Mouse (Mus musculus) T-helper 2 cell (primary cell): Measurements from ENCODE around the gene Olfr222.
"Not testable (repeated sequence)": the region's sequence is repeated elsewhere in the genome, so short reads cannot be mapped to it uniquely, and the experiment has no call there.

ENCODE experiments used
- in situ Hi-C: fragments of 300-600 bp; cut with MboI, MseI; formaldehyde crosslinking; loops from one replicate; pipeline ENCODE4 v1.15.1; 2025; ENCODE audit warnings: high pct_unique_total_duplicates

Gene Olfr222

DNA sequence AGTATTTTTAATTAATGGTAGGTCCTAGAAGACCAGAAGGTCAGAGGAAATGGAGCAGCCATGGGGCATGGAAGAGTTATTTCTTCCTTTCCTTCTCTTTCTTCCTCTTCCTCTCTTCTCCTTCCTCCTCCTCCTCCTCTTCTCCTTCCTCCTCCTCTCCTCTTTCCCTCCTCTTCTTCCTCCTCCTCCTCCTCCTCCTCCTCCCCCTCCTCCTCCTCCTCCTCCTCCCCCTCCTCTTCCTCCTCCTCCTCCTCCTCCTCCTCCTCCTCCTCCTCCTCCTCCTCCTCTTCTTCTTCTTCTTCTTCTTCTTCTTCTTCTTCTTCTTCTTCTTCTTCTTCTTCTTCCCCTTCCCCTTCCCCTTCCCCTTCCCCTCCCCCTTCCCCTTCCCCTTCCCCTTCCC lies at the start of gene Olfr222:
TSS of gene Olfr222 (minus strand) at position 101 of the 400 bp plus-strand sequence.
- in situ Hi-C loops: not testable (repeated sequence)

DNA sequence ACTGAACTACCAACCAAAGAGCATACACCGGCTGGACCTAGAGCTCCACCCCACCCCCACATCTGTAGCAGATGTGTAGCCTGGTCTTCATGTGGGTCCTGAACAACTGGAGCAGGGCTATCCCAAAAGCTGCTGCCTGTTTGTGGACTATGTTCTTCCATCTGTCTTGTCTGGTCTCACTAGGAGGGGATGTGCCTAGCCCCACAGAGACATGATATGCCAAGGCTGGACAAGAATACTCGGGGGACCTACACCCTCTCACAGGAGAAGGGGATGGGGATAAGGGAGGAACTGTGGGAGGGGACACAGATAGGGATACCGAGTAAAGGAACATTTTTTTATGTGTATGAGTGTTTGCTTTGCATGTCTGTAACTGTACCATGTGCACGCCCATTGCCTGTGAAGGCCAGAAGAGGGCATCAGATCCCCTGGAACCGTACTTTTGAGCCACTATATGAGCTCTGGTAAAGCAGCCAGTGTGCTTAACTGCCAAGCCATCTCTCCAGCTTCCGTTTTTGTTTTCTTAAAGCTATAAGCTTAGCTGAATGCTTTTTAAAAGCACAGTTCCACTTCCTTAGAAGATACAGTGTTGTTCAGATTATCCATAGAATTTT lies 48.1 kb upstream of the Olfr222 start:
- in situ Hi-C loops: loop anchor here (5.0 kb wide), 2 partner anchors 113 to 153 kb away; no protein-coding TSS in a partner anchor

DNA sequence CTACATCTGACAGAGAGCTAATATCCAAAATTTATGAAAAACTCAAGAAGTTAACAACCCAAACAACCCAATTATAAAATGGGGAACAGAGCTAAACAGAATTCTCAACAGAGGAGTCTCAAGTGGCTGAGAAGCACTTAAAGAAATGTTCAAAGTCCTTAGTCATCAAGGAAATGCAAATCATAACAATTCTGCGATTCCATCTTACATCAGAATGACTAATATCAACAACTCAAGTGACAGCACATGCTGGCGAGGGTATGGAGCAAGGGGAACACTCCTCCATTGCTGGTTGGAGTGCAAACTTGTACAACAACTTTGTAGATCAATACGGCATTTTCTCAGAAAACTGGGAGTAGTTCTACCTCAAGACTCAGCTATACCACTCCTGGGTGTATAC lies 46.2 kb upstream of the Olfr222 start:
- in situ Hi-C loops: loop anchor here (5.0 kb wide), 2 partner anchors 115 to 155 kb away; no protein-coding TSS in a partner anchor

DNA sequence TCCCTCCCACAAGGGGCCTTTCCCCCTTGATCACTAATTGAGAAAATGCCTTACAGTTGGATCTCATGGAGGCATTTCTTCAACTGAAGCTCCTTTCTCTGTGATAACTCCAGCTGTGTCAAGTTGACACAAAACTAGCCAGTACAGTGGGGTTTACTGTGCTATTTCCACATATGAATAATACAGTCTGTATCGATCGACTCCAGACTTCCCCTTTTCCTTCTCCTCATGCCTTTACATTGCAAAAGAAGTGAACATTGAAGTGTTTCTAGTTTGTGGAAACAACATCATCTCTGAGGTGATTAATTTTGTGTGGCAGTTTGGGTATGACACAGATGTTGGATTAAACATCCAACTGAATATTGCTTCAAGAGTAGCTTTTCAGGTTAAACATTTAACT lies 41.0 kb upstream of the Olfr222 start:
- in situ Hi-C loops: not testable (repeated sequence)

DNA sequence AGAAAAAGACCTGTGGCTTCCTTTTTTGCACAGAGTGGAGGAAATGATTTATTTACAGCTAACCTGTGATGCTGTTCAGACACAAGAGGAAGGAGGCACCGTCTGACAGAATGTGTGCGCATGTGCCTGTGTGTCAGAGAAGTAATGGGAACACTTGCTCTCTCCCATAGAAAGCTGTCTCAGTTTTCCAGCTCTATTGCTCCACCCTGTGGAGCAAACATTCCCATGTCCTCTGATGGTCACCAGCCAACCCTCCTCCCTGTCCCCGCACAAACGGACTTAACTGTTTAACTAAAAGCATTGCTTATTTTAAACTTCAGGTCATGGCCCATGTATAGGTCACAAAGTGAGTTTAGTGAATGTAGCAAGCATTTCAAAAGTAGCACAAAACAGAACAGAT lies 38.1 kb upstream of the Olfr222 start:
- in situ Hi-C loops: no loop called here

DNA sequence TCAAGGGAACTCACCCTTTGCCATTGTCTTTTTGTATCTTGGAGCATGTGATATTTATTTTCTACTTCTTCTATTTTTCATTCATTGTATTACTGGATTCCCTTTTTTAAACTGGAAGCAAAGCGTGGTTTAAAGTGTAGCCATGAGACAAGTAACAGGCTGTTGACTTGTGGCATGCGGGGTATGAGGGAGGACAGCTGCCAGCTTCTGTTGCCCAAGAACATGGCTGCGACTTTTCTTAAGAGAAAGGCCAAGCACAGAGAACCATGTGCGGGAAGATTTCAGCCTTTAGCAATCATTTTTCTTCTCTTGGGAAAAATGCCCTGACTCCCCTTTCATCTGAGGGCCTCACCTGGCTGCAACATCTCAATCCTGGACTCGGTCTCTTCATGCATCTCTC lies 35.6 kb upstream of the Olfr222 start:
- in situ Hi-C loops: no loop called here

DNA sequence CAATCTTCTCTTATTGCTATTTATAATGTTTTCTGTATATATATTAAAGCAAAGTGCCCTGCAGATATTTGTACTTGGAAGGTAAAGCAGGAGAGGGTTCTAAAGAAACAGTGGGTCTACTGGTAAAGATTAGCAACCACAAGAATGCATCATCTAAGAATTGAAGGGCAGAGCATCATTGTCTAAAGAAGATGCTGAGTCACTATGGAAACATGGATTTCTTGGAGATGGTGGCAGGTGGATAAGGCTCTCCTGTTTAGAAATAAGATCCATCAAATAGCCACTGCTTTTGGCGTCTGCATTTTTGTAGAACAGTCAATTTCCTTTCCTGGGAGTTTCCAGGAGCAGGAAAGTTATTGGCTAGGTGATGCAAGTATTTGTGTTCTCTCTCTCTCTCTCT lies 26.3 kb upstream of the Olfr222 start:
- in situ Hi-C loops: no loop called here

DNA sequence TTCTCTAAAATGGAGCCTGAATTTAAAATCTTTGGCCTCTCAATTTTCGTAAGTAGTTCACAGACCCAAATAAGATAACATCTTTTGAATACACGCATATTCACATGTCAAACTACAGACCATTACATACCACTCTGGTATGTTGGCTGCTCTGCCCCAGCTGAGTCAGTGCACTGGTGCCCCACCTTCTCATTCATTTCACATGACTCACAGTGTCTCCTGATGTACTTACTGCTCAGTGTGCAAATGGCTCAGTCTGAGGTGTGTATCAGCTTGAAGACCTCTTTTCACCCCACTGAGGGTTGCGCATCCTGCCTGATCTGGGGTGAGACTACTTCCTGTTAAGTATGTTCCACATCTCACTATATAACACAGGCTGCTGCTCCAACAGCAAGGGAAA lies 24.8 kb upstream of the Olfr222 start:
- in situ Hi-C loops: no loop called here

DNA sequence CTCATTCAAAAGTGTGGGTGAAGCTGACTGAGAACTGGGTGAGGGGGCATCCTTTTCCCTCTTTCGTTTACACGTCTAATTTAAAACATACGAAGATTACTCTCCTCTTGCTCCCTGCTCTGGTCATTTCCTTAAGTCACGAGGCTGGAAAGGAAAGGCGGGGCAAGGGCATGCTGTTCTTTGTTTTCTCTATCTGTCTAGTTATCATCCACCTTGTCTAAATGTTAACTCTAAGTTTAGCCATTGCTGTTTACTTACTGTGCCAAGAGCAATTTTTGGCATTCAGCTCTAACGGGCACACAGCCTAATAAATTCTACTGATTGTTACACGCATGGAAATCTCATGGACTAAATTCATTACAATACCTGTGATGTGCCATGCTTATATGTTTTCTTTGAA lies 23.2 kb upstream of the Olfr222 start:
- in situ Hi-C loops: no loop called here

DNA sequence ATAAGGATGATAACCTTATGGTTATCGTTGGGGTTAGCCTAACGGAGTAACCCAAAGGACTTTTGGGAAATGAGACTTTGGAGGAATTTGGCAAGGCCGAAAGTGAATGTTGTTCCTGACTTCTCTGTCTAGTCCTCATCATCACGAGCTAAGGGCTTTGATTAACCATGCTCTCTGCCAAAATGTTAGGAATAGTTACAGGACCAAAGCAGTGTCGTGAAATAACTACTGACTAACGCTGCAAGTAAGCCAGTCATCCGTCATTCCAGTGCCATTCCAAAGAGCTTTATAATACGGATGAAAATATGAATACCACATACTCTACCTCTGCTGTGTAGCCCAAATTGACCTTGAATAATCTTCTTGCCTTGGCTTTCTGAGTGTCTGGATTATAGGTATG lies 20.9 kb upstream of the Olfr222 start:
- in situ Hi-C loops: no loop called here

DNA sequence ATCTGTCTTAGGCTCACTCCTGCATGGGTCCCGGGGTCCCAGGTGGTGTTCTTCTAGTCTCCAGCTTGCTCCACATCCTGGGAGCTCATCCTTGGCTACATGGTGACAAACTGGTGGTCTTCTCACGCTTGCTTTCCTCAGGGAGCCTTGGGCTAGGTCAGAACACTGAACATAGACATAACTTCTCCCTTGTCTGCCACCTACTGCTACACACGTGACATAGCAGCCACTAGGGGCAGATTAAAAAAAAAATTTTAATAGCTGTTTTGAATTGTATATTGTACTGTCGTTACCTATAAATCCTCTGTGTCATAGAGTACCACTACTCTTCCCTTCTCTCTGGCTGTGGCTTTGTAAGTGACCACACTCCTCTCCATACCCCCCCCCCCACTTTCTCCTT lies 20.1 kb upstream of the Olfr222 start:
- in situ Hi-C loops: no loop called here

DNA sequence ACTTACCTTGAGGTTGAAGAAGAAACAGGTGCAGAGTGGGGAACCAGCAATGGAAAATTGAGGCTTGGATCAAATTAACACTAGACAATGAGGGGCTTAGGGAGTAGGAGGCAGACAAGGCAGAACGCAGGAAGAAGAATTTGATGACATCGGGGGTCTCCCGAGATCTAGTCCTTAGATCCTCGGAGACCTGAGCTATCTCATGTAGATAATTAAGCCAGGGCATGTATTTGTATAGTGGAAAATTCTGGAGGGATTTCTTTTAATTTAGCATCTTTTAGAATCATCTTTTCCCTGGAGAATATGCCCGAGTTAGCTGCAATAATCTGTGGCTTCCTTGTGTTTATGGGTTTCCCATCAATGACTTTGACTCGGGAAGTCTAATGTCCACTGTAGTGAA lies 17.2 kb upstream of the Olfr222 start, which contains the start of gene Olfr223:
TSS of gene Olfr223 (minus strand) at position 101 of the 400 bp plus-strand sequence.
- in situ Hi-C loops: no loop called here

DNA sequence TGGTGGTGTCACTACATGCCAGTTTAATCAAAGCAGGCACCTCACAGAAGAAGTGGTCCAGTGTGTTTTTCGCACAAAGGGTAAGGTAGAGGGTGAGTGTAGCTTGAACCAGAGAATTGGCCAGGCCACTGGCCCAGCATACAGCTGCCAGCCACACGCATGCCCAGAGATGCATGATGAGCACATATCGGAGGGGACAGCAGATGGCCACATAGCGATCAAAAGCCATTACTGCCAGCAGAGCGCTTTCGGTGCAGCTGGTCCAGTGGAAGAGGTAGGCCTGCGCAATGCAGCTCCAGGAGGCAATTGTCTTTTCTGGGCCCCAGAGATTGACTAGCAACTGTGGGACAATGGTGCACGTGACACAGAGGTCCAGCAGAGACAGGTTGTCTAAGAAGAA lies 13.5 kb upstream of the Olfr222 start:
- in situ Hi-C loops: no loop called here

DNA sequence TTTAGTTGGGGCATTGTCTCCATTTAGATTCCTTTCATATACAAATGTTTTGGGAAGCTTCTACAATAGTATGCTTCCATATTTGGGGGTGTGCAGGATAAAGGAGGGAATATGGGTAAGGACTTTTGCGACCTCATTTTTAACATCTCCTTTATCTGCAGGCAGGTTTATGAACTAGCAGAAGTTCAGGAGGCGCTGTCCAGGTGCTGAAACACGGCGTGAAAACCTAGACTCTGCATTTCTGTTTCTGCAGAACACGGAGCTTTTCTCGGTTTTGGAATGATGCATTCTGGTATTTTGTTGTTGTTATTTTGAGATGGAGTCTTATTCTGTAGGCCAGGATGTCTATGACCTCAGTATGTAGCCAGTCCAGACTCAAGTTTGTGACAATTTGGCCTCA lies 8.5 kb upstream of the Olfr222 start:
- in situ Hi-C loops: no loop called here

DNA sequence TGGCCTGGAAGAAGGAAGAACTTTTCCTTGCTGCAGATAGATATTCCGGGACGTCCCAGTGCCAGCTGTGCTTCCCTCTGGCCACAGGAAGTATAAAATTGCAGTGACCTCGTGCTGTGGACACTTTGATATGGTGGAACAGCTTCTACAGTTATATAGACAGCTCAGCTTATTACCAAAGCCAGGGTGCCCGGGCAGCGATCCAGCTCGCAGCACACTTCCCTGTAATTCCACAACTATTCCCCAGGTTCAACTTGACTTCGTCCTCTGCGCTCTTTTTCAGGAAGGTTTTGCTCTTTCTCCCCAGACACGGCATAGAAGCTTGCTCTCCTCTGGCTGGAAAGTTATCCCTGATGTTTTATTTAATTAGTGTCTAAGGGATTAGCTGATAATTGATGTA lies 309 bp downstream of the Olfr222 start:
- in situ Hi-C loops: no loop called here

DNA sequence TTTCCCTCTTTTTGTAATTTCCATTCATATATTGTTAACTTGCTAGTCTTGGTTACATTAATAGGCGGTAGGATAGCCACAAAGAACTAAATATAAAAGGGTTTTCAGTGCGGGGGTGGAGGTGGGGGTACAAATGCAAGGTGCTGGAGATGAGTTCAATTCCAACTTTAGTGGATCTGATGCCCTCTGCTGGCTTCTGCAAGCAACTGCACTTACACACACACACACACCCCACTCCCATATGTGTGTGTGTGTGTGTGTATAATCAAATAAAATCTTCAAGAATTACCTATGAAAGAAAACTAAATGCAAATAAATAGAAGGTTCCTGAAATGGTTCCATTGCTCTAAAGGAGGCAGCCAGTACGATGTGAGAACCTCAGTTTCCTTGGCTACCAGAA lies 6.7 kb downstream of the Olfr222 start:
- in situ Hi-C loops: no loop called here

DNA sequence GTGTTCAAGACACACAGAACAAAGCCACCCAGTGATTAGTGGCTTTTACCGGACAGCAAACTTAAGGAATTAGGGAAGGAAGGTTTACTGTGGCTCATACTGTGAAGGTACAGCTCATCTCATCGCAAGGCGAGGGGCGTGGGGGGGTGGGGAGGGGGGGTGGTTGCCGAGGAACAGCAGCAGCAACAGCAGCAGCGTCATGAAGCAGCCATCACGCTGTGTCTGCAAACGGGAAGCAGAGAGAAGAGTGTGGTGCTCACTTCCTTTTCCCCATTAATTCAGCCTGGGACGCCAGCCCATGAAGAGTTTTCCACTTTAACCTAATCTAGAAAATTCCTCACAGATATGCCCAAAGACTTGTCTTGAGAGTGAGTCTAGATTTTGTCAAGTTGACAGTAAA lies 13.2 kb downstream of the Olfr222 start:
- in situ Hi-C loops: no loop called here

DNA sequence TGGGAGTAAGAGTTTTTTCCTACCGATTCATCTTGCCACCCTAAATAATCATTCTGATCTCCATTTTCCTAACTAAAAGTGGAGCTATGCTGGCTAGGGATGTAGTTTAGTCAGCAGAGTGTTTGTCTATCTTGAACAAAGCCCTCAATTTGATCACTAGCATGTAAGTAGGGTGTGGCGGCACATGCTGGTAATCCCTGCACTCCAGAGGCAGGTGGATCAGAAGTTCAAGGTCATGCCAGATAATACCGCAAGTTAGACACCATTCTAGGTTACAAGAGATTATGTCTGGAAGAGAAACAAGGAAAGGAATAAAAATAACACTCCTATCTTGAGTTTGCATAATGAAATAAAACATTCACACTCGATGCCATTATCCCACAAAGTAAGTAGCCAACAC lies 13.7 kb downstream of the Olfr222 start:
- in situ Hi-C loops: no loop called here

DNA sequence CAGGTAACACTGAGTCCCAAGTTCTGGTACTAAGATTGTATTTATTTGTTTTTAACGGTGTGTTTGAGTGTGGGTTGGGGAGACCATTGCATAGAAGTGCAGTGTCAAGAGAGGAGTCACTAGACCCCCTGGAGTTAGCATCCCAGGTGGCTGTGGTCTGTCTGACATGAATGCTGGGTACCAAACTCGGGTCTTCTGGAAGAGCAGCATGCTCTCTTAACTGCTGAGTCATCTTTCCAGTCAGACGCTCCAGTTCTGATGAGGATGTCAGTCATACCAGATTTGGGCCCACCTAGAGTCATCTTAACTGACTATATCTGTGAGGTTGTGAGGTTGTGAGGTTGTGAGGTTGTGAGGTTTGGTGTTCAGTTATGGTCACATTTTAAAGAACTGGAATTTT lies 15.1 kb downstream of the Olfr222 start:
- in situ Hi-C loops: no loop called here

DNA sequence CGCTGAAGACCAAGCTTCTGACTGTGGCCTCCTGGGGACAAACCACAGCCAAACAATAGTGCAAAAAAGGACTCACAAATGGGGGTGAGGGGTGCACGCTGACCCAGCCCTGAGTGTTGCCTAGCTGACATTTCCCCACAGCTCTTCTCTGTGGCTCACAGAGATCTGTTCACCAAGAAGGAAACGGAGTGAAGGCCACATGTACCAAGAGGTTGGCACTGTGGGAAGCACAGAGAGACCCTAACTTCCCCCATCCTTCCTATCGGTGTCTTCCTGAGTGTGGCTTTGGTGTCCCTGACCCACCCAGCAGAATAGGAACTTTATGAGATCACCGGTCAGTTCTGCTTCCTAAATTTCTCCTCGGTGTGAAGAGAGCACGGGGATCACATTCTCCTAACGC lies 21.5 kb downstream of the Olfr222 start:
- in situ Hi-C loops: no loop called here

DNA sequence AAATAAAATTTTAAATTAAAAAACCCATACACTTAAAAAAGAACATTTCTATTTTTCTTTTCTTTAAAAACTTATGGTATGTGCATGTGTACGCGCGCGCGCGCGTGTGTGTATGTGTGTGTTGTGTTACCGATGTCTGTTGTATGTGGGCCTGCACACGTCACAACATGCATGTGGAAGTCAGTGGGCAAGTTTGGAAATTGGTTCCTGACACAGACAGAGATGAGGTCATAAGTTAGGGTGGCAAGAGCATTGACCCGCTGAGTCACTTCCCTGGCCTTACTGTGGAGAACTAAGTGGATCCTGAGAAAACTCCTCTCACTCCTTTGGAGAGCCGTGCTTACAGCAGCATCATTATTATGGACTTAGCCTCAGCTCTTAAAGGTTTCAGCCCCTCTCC lies 21.9 kb downstream of the Olfr222 start:
- in situ Hi-C loops: no loop called here

DNA sequence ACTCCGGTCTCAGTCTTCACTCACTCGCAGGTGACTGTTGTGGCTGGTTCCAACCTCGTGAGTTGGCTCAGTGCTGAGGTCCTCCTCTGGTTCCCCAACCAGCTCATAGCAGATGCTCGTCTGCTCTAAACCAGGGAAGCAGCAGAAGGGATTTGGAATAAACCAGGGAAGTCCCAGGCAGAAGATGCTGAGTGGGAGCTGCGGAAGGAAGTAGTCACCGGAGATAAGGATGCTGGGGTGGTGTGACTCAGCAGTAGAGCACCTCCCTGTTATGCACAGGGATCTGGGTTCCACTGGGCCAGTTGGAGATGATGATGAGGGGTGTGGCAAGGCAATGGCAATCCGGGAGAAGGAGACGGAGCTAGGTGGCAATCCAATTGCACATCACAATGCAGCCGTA lies 32.0 kb downstream of the Olfr222 start:
- in situ Hi-C loops: no loop called here

DNA sequence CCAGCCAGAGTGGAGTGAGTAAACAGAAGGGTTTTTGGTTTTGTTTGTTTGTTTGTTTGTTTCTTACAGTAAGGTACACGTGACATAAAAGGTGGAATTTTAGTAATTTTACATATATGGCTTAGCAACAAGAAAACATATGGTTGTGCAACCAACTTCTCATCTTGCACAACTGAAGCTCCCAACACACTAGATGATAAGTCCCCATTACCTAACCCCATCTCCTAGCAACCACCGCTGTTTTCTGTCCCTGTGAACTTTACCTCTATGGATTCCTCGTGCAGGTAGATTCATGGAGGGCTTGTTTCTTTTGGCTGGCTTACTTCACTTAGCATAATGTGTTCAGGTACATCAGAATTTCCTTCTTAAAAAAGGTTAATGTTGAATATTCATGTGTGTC lies 32.7 kb downstream of the Olfr222 start:
- in situ Hi-C loops: no loop called here

DNA sequence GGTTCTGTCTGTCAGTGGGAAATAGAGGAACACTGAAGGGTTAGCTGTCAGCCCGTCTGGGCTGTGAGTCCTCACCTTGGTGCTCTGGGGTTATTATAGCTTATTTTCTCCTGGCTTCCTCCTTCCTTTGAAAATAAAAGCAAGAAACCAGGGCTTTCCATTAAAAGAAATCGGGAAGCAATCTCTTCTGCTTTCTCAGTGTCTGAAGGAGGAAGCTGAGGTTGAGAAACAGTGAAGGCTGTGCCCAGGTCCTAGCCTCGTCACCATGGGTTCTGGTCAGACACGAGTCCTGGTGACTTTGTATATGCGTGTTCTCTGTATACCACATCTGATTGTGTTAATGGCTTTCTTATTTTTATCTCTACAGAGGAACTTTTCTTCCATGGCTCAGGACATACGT lies 33.6 kb downstream of the Olfr222 start:
- in situ Hi-C loops: no loop called here
